Comparison of ENCODE assay signal across 11 mouse cellular contexts in genomic region chr17:34285848-34286247, GRCm38 (mm10). TPM values are rescaled to one million over a fixed set of nuclear protein-coding genes. Genes with fewer than 3 reads are reported as not detected.
DNase-seq lines count a peak whose midpoint lies in the region; ATAC-seq lines count a peak whose summit lies in the region.
"Had no signal": no experiment of that assay in that cellular context is flagged by ENCODE, and none has a peak within 500 bp of the region (broad histone marks: within the 10 kb centered on the region; RNA-seq: fewer than 3 reads in every experiment).

No protein-coding gene starts in this region.

- H3K9me3 ChIP-seq in forebrain, embryonic 16.5 days (ENCODE audit: control insufficient read depth, low read length) = no peaks in the 10 kb centered on the region
- H3K9me3 ChIP-seq: stomach, embryonic 15.5 days had no signal

- 28% methylated on average over 4 of the region's 4 CpGs for WGBS in forebrain, embryonic 16.5 days

- H3K4me1 ChIP-seq in forebrain, embryonic 16.5 days (replicated peaks; ENCODE audit: control insufficient read depth, insufficient read depth, low read length) = no peaks in the 10 kb centered on the region
- H3K4me1 ChIP-seq: stomach, embryonic 15.5 days had no signal

- H3K4me3 ChIP-seq in forebrain, embryonic 16.5 days (replicated peaks; ENCODE audit: low read length) = no peak overlapping the region
- H3K4me3 ChIP-seq: stomach, embryonic 15.5 days had no signal

- peak; percentile 66 for DNase-seq in kidney, postnatal 10 days
- no peak for DNase-seq in kidney, postnatal 14 days
- peak; percentile 54 for DNase-seq in adrenal gland, postnatal 14 days
- DNase-seq in kidney, postnatal 25 days = peak; percentile 63 to 72
- peak; percentile 64 for DNase-seq in spleen, postnatal 36 days (ENCODE audit: low spot score in 2 of 2)
- DNase-seq in gastrocnemius, postnatal 36 days = no peak
- no peak for DNase-seq in layer of hippocampus, adult 11-12 months (ENCODE audit: low spot score)
- DNase-seq: midbrain, embryonic 14.5 days had no signal

- no peak overlapping the region for H3K27ac ChIP-seq in forebrain, embryonic 16.5 days (ENCODE audit: low read length)
- H3K27ac ChIP-seq: stomach, embryonic 15.5 days had no signal

- no peak for ATAC-seq in forebrain, embryonic 16.5 days

- H3K4me2 ChIP-seq in forebrain, embryonic 16.5 days (ENCODE audit: low read length) = no peak overlapping the region
- H3K4me2 ChIP-seq: stomach, embryonic 15.5 days had no signal

- no peak overlapping the region for H3K9ac ChIP-seq in forebrain, embryonic 16.5 days (replicated peaks; ENCODE audit: low read depth, low read length)
- H3K9ac ChIP-seq: stomach, embryonic 15.5 days had no signal

- H3K27me3 ChIP-seq in forebrain, embryonic 16.5 days (replicated peaks; ENCODE audit: control insufficient read depth, insufficient read depth, low read length) = no peaks in the 10 kb centered on the region
- H3K27me3 ChIP-seq: stomach, embryonic 15.5 days had no signal

- intact Hi-C loops in gastrocnemius, postnatal 36 days (cut with DNase I) = no loop called here

- H3K36me3 ChIP-seq in forebrain, embryonic 16.5 days (ENCODE audit: control insufficient read depth, insufficient read depth) = no peaks in the 10 kb centered on the region
- H3K36me3 ChIP-seq: stomach, embryonic 15.5 days had no signal

RNA-seq across cellular contexts. Expression of gene H2-Aa, which starts 1.8 kb away (rescaled TPM):
- 21.7 and 108 TPM in 2 replicates for total RNA-seq in adrenal gland, postnatal 14 days (2021)
- not detected in 2 replicates for polyA plus RNA-seq in forebrain, embryonic 16.5 days (2015; fragmentation: Nextera tagmentation; extraction: Ambion mirVana)
- 1 to 10 TPM; 6.0 to 6.9 TPM for total RNA-seq in gastrocnemius, postnatal 36 days (2021)
- polyA plus RNA-seq: forebrain, embryonic 11.5 days had no signal

RNA-seq across cellular contexts. Expression of gene H2-Eb1, which starts 19.8 kb away (rescaled TPM):
- total RNA-seq in adrenal gland, postnatal 14 days (2021) = 22.8 and 92.3 TPM in 2 replicates
- polyA plus RNA-seq in forebrain, embryonic 16.5 days (2015; fragmentation: Nextera tagmentation; extraction: Ambion mirVana) = 0.82 and 1.0 TPM in 2 replicates
- 1 to 10 TPM; 6.8 to 7.0 TPM for total RNA-seq in gastrocnemius, postnatal 36 days (2021)

RNA-seq across cellular contexts. Expression of gene H2-Ab1, which starts 28.4 kb away (rescaled TPM):
- total RNA-seq in adrenal gland, postnatal 14 days (2021) = 19.8 and 71.0 TPM in 2 replicates
- polyA plus RNA-seq in forebrain, embryonic 16.5 days (2015; fragmentation: Nextera tagmentation; extraction: Ambion mirVana) = 0.53 and 0.95 TPM in 2 replicates
- 1 to 10 TPM; 5.7 to 6.6 TPM for total RNA-seq in gastrocnemius, postnatal 36 days (2021)

RNA-seq across cellular contexts. Expression of gene H2-Eb2, which starts 39.6 kb away (rescaled TPM):
- 1.1 TPM in 1 of 2 replicates, not detected in the other for total RNA-seq in adrenal gland, postnatal 14 days (2021)
- polyA plus RNA-seq in forebrain, embryonic 16.5 days (2015; fragmentation: Nextera tagmentation; extraction: Ambion mirVana) = not detected in 2 replicates
- not detected for total RNA-seq in gastrocnemius, postnatal 36 days (2021)
- polyA plus RNA-seq: forebrain, embryonic 11.5 days; midbrain, embryonic 14.5 days; stomach, embryonic 15.5 days had no signal

RNA-seq across cellular contexts. Expression of gene H2-Ob, which starts 47.1 kb away (rescaled TPM):
- total RNA-seq in adrenal gland, postnatal 14 days (2021) = 1.3 and 16.6 TPM in 2 replicates
- polyA plus RNA-seq in forebrain, embryonic 16.5 days (2015; fragmentation: Nextera tagmentation; extraction: Ambion mirVana) = 0.15 and 0.28 TPM in 2 replicates
- total RNA-seq in gastrocnemius, postnatal 36 days (2021) = under 1 TPM in 1 of 2 experiments, not detected in 1; 0.27 TPM
- polyA plus RNA-seq: forebrain, embryonic 11.5 days; midbrain, embryonic 14.5 days had no signal

Comparison
In these comparisons a context has a peak if more than half of its experiments do, and no peak if none do; other contexts are left out.
1. DNase-seq: peak in kidney, postnatal 10 days (single experiment), adrenal gland, postnatal 14 days (single experiment), kidney, postnatal 25 days (2 of 2) and spleen, postnatal 36 days (2 of 2); none in kidney, postnatal 14 days (single experiment), gastrocnemius, postnatal 36 days (0 of 2) and layer of hippocampus, adult 11-12 months (single experiment).